ENCODE assay signal across 24 mouse cellular contexts in genomic region chr5:134614296-134614695, GRCm38 (mm10). TPM values are rescaled to one million over a fixed set of nuclear protein-coding genes. Genes with fewer than 3 reads are reported as not detected.
DNase-seq lines count a peak whose midpoint lies in the region; ATAC-seq and TF ChIP-seq lines count a peak whose summit lies in the region.
"Had no signal": no experiment of that assay in that cellular context is flagged by ENCODE, and none has a peak within 500 bp of the region (broad histone marks: within the 10 kb centered on the region; RNA-seq: fewer than 3 reads in every experiment).

No protein-coding gene starts in this region.

- H3K36me3 ChIP-seq in CH12.LX (replicated peaks in 1 of 2; ENCODE audit: control insufficient read depth in 1 of 2, insufficient read depth in 1 of 2, low read length in 1 of 2) = peaks cover 14 to 43% of the 10 kb centered on the region in 2 experiments

- H3K9me3 ChIP-seq in CH12.LX (replicated peaks; ENCODE audit: low read length) = no peaks in the 10 kb centered on the region
- H3K9me3 ChIP-seq: embryonic facial prominence, embryonic 12.5 days; heart, embryonic 12.5 days; hindbrain, embryonic 10.5 days; intestine, embryonic 15.5 days had no signal

- intact Hi-C loops in left cerebral cortex, adult 2 months (cut with DNase I) = no loop called here
- intact Hi-C loops in left cerebral cortex, postnatal 4 days (cut with DNase I) = no loop called here

- dilution Hi-C loops in CH12.LX (cut with MboI; ENCODE audit: extremely low pct_ligation_motif_present, extremely low pct_unique_long_range_greater_than_20kb, low sequenced_read_pairs) = no loop called here

- TF ChIP-seq RAD21 in CH12.LX (IDR thresholded peaks at IDR 0.05; ENCODE audit: low read depth, low read length) = no peak

- DNase-seq in left cerebral cortex, adult 2 months (ENCODE audit: extremely low spot score in 1 of 2, low spot score in 2 of 2) = no peak
- no peak for DNase-seq in left cerebral cortex, postnatal 4 days
- DNase-seq in CH12.LX (ENCODE audit: extremely low read depth) = no peak
- DNase-seq in lung, adult 2 months = no peak
- DNase-seq: adrenal gland, postnatal 25 days; cerebellum, adult 11-12 months; cerebellum, postnatal 14 days; heart, postnatal 10 days; kidney, adult 9 months; lung, embryonic 14.5 days had no signal

- in situ Hi-C loops in CH12.LX (cut with MboI; ENCODE audit: low pct_ligation_motif_present, low pct_unique_long_range_greater_than_20kb, low sequenced_read_pairs) = loop anchor here (25.0 kb wide), 1 partner anchor 252 kb away; no protein-coding TSS in a partner anchor

- H3K4me3 ChIP-seq in left cerebral cortex, adult 2 months = no peak overlapping the region
- peak overlapping the region; percentile 63 to 78 (median 73) for H3K4me3 ChIP-seq in CH12.LX (replicated peaks in 1 of 3; ENCODE audit: low read depth in 2 of 3, low read length in 2 of 3, poor library complexity in 1 of 3)
- peak overlapping the region; percentile 52 for H3K4me3 ChIP-seq in bone marrow macrophage, adult 2 months (ENCODE audit: insufficient read depth, low read length)
- no peak overlapping the region for H3K4me3 ChIP-seq in lung, adult 2 months (replicated peaks; ENCODE audit: extremely low read depth, low read depth, low read length)
- H3K4me3 ChIP-seq: embryonic facial prominence, embryonic 12.5 days; heart, embryonic 12.5 days; hindbrain, embryonic 10.5 days; intestine, embryonic 15.5 days had no signal

- 0 out of 2 replicates have a peak, but pooled peaks have one; percentile 9 for ATAC-seq in megakaryocyte progenitor cell, adult 5-6 weeks (replicated peaks; ENCODE audit: poor library complexity)
- no peak for ATAC-seq in megakaryocyte-erythroid progenitor cell, adult 5-6 weeks (replicated peaks; ENCODE audit: low FRiP score, low TSS enrichment, poor library complexity, severe bottlenecking)
- ATAC-seq: hindbrain, embryonic 16.5 days; intestine, embryonic 15.5 days had no signal

- 80% methylated on average over 8 of the region's 8 CpGs for WGBS in lung, adult 2 months

- no peak for TF ChIP-seq CTCF in left cerebral cortex, adult 2 months (IDR thresholded peaks at IDR 0.05)
- no peak for TF ChIP-seq CTCF in CH12.LX (conservative IDR thresholded peaks at IDR 0.05 in 1 of 2, IDR thresholded peaks at IDR 0.05 in 1 of 2; ENCODE audit: low read depth in 2 of 2, low read length in 2 of 2)
- no peak for TF ChIP-seq CTCF in bone marrow macrophage, adult 2 months (IDR thresholded peaks at IDR 0.05; ENCODE audit: low read depth, low read length)
- no peak for TF ChIP-seq CTCF in lung, adult 2 months (IDR thresholded peaks at IDR 0.05; ENCODE audit: insufficient read depth, low read length)

- no peak for TF ChIP-seq POLR2A in CH12.LX (IDR thresholded peaks at IDR 0.05; ENCODE audit: low read depth, low read length)
- TF ChIP-seq POLR2A in bone marrow macrophage, adult 2 months (IDR thresholded peaks at IDR 0.05; ENCODE audit: borderline replicate concordance, low read depth, low read length) = no peak
- no peak for TF ChIP-seq POLR2A in lung, adult 2 months (IDR thresholded peaks at IDR 0.05; ENCODE audit: borderline replicate concordance, extremely low read depth, low read depth, low read length)

- H3K4me1 ChIP-seq in CH12.LX (ENCODE audit: control insufficient read depth in 1 of 2, insufficient read depth in 2 of 2) = peaks cover 18 to 47% of the 10 kb centered on the region in 2 experiments
- peaks cover 46% of the 10 kb centered on the region for H3K4me1 ChIP-seq in bone marrow macrophage, adult 2 months (ENCODE audit: control insufficient read depth, insufficient read depth, low read length)
- H3K4me1 ChIP-seq in lung, adult 2 months (ENCODE audit: control insufficient read depth, insufficient read depth, low read length) = no peaks in the 10 kb centered on the region
- H3K4me1 ChIP-seq: embryonic facial prominence, embryonic 12.5 days; heart, embryonic 12.5 days had no signal

- TF ChIP-seq EP300 in CH12.LX (IDR thresholded peaks at IDR 0.05; ENCODE audit: low read length) = no peak

- H3K4me2 ChIP-seq in CH12.LX (ENCODE audit: insufficient read depth, low read depth, poor library complexity, severe bottlenecking) = peak overlapping the region; percentile 53; the same call in 1 of the 2 replicates
- H3K4me2 ChIP-seq: embryonic facial prominence, embryonic 12.5 days; heart, embryonic 12.5 days; intestine, embryonic 15.5 days; lung, embryonic 14.5 days; midbrain, embryonic 11.5 days had no signal

- peak overlapping the region; percentile 5; the same call in 1 of the 2 replicates for H3K27ac ChIP-seq in left cerebral cortex, adult 2 months
- peak overlapping the region; percentile 98 for H3K27ac ChIP-seq in CH12.LX (ENCODE audit: insufficient read depth, low read depth)
- H3K27ac ChIP-seq in bone marrow macrophage, adult 2 months (ENCODE audit: insufficient read depth, low read depth, low read length) = peak overlapping the region; percentile 92
- H3K27ac ChIP-seq: embryonic facial prominence, embryonic 12.5 days; hindbrain, embryonic 10.5 days; intestine, embryonic 15.5 days had no signal

- peaks cover 40% of the 10 kb centered on the region for H3K79me2 ChIP-seq in CH12.LX (replicated peaks; ENCODE audit: control insufficient read depth, extremely low read depth, insufficient read depth, poor library complexity, severe bottlenecking)

- no peaks in the 10 kb centered on the region for H3K27me3 ChIP-seq in CH12.LX (replicated peaks)
- H3K27me3 ChIP-seq: embryonic facial prominence, embryonic 12.5 days; heart, embryonic 12.5 days; intestine, embryonic 15.5 days had no signal

- H3K9ac ChIP-seq in CH12.LX (ENCODE audit: insufficient read depth, low read depth) = peak overlapping the region; percentile 84
- H3K9ac ChIP-seq: embryonic facial prominence, embryonic 12.5 days; heart, embryonic 12.5 days; intestine, embryonic 15.5 days; lung, embryonic 14.5 days had no signal

TF ChIP-seq in CH12.LX, 34 proteins besides CTCF, POLR2A, EP300 and RAD21:
- peak; percentile 60; the same call in 1 of the 2 replicates for TF ChIP-seq POLR2AphosphoS2 (IDR thresholded peaks at IDR 0.05; ENCODE audit: low read depth, low read length)
- no peak for TF ChIP-seq ELF1 (IDR thresholded peaks at IDR 0.05; ENCODE audit: low read depth, low read length)

RNA-seq across cellular contexts. Expression of gene Lat2, which starts 0.5 kb away (rescaled TPM):
- 1 to 10 TPM; 3.4 to 3.9 TPM for total RNA-seq in left cerebral cortex, adult 2 months (2021)
- 1 to 10 TPM; 4.4 to 5.6 TPM for total RNA-seq in left cerebral cortex, postnatal 4 days (2021)
- total RNA-seq in CH12.LX (2012; rRNA removed) (89.7 and 100 TPM in 2 replicates), CH12.LX (2014; rRNA removed) (121 and 130 TPM in 2 replicates)
- polyA plus RNA-seq in CH12.LX (2012; ENCODE audit: insufficient read length, low read depth) = 108 and 112 TPM in 2 replicates
- polyA plus RNA-seq in bone marrow macrophage, adult 2 months (2012; ENCODE audit: insufficient read depth, insufficient read length, missing spikeins) = 202 and 213 TPM in 2 replicates
- total RNA-seq in megakaryocyte progenitor cell, adult 5-6 weeks (2015) = 33.7 and 35.8 TPM in 2 replicates
- total RNA-seq in megakaryocyte progenitor cell, adult 5-6 weeks (2017) = 48.6 and 67.4 TPM in 2 replicates
- 8.0 and 8.4 TPM in 2 replicates for polyA plus RNA-seq in lung, adult 2 months (2012; rRNA removed)
- 8.5 and 9.8 TPM in 2 replicates for total RNA-seq in megakaryocyte-erythroid progenitor cell, adult 5-6 weeks (2014; fragmentation: Nextera tagmentation)
- total RNA-seq in megakaryocyte-erythroid progenitor cell, adult 5-6 weeks (2017) = 7.2 and 14.6 TPM in 2 replicates

RNA-seq across cellular contexts. Expression of gene Eif4h, which starts 25.0 kb away (rescaled TPM):
- total RNA-seq in left cerebral cortex, adult 2 months (2021) = 100 to 1,000 TPM; 319 to 322 TPM
- 100 to 1,000 TPM; 285 to 287 TPM for total RNA-seq in left cerebral cortex, postnatal 4 days (2021)
- total RNA-seq in CH12.LX (2012; rRNA removed) (408 and 445 TPM in 2 replicates), CH12.LX (2014; rRNA removed) (432 and 470 TPM in 2 replicates)
- polyA plus RNA-seq in CH12.LX (2012; ENCODE audit: insufficient read length, low read depth) = 391 and 417 TPM in 2 replicates
- 169 and 175 TPM in 2 replicates for polyA plus RNA-seq in bone marrow macrophage, adult 2 months (2012; ENCODE audit: insufficient read depth, insufficient read length, missing spikeins)
- total RNA-seq in megakaryocyte progenitor cell, adult 5-6 weeks (2015) = 201 and 220 TPM in 2 replicates
- 238 and 266 TPM in 2 replicates for total RNA-seq in megakaryocyte progenitor cell, adult 5-6 weeks (2017)
- polyA plus RNA-seq in lung, adult 2 months (2012; rRNA removed) = 243 and 280 TPM in 2 replicates
- 253 and 273 TPM in 2 replicates for total RNA-seq in megakaryocyte-erythroid progenitor cell, adult 5-6 weeks (2014; fragmentation: Nextera tagmentation)
- total RNA-seq in megakaryocyte-erythroid progenitor cell, adult 5-6 weeks (2017) = 220 and 233 TPM in 2 replicates

RNA-seq across cellular contexts. Expression of gene Rfc2, which starts 33.1 kb away (rescaled TPM):
- total RNA-seq in left cerebral cortex, adult 2 months (2021) = 10 to 100 TPM; 60.0 to 64.2 TPM
- 10 to 100 TPM; 81.7 to 92.8 TPM for total RNA-seq in left cerebral cortex, postnatal 4 days (2021)
- 223 and 237 TPM in 2 replicates for total RNA-seq in CH12.LX (2012; rRNA removed)
- total RNA-seq in CH12.LX (2014; rRNA removed) = 219 and 222 TPM in 2 replicates
- polyA plus RNA-seq in CH12.LX (2012; ENCODE audit: insufficient read length, low read depth) = 267 and 283 TPM in 2 replicates
- 90.0 and 91.9 TPM in 2 replicates for polyA plus RNA-seq in bone marrow macrophage, adult 2 months (2012; ENCODE audit: insufficient read depth, insufficient read length, missing spikeins)
- total RNA-seq in megakaryocyte progenitor cell, adult 5-6 weeks (2015) = 230 and 236 TPM in 2 replicates
- total RNA-seq in megakaryocyte progenitor cell, adult 5-6 weeks (2017) = 145 and 166 TPM in 2 replicates
- polyA plus RNA-seq in lung, adult 2 months (2012; rRNA removed) = 40.8 and 58.3 TPM in 2 replicates
- total RNA-seq in megakaryocyte-erythroid progenitor cell, adult 5-6 weeks (2014; fragmentation: Nextera tagmentation) = 241 and 279 TPM in 2 replicates
- 113 and 125 TPM in 2 replicates for total RNA-seq in megakaryocyte-erythroid progenitor cell, adult 5-6 weeks (2017)

RNA-seq across cellular contexts. Expression of gene Syna, which starts 54.3 kb away (rescaled TPM):
- under 1 TPM; 0.21 to 0.34 TPM for total RNA-seq in left cerebral cortex, adult 2 months (2021)
- total RNA-seq in left cerebral cortex, postnatal 4 days (2021) = not detected
- total RNA-seq in CH12.LX (2012; rRNA removed) (0.08 and 0.13 TPM in 2 replicates), CH12.LX (2014; rRNA removed) (0.13 TPM in 1 of 2 replicates, not detected in the other)
- polyA plus RNA-seq in CH12.LX (2012; ENCODE audit: insufficient read length, low read depth) = 2.3 and 4.0 TPM in 2 replicates
- polyA plus RNA-seq in bone marrow macrophage, adult 2 months (2012; ENCODE audit: insufficient read depth, insufficient read length, missing spikeins) = not detected in 2 replicates
- not detected in 2 replicates for total RNA-seq in megakaryocyte progenitor cell, adult 5-6 weeks (2015)
- total RNA-seq in megakaryocyte progenitor cell, adult 5-6 weeks (2017) = not detected in 2 replicates
- polyA plus RNA-seq in lung, adult 2 months (2012; rRNA removed) = 0.14 and 0.24 TPM in 2 replicates
- total RNA-seq in megakaryocyte-erythroid progenitor cell, adult 5-6 weeks (2014; fragmentation: Nextera tagmentation) = not detected in 2 replicates
- not detected in 2 replicates for total RNA-seq in megakaryocyte-erythroid progenitor cell, adult 5-6 weeks (2017)
- total RNA-seq: adrenal gland, postnatal 25 days; gastrocnemius, adult 8-10 months; heart, postnatal 10 days; liver, adult 2 months had no signal
- polyA plus RNA-seq: forebrain, embryonic 11.5 days; heart, embryonic 12.5 days; limb, embryonic 11.5 days; liver, adult 2 months; lung, embryonic 14.5 days; neural tube, embryonic 11.5 days had no signal

Comparison
In these comparisons a context has a peak if more than half of its experiments do, and no peak if none do; other contexts are left out.
1. H3K27ac ChIP-seq: peak in every context shown above with its lines; median percentile 98 in CH12.LX; 92 in bone marrow macrophage, adult 2 months; 5 in left cerebral cortex, adult 2 months.
2. H3K4me3 ChIP-seq: peak in CH12.LX (3 of 3) and bone marrow macrophage, adult 2 months (single experiment); none in left cerebral cortex, adult 2 months (single experiment) and lung, adult 2 months (single experiment).